Mouse (Mus musculus) B cell, adult (primary cell): ENCODE results near the gene Galnt14. TPM values are rescaled to one million over a fixed set of nuclear protein-coding genes. Genes with fewer than 3 reads are reported as not detected.

Experiments
- total RNA-seq: library from RNA; stranded (reverse); gene quantifications from 4 replicates; pipeline ENCODE4 v1.2.4, GENCODE M21; 2023; ENCODE audit not compliant: inconsistent age

Galnt14 gene
- 0.27 to 1.00 TPM (median 0.63 TPM) in 4 replicates for total RNA-seq

GRCm38 (mm10) chr17:73710042-73710911 is at the start of gene Galnt14:
Gene Galnt14 (minus strand): TSS chr17:73710453.

Other genes with a start within 250 kb of the Galnt14 start
- gene Ehd3, start 93.7 kb upstream of the Galnt14 start, total RNA-seq: 23.5 to 28.4 TPM (median 25.0 TPM) in 4 replicates
- 4.4 to 8.3 TPM (median 5.0 TPM) in 4 replicates for gene Xdh, start 239.7 kb upstream of the Galnt14 start, total RNA-seq